Mouse (Mus musculus) CD8-positive naive resting alpha-beta T cell, adult 2 months (primary cell): ENCODE data around the gene Ugt2b38.
"Not testable (repeated sequence)": the region's sequence is repeated elsewhere in the genome, so short reads cannot be mapped to it uniquely, and the experiment has no call there.

Experiments
- DNase-seq, 2 experiments: peaks; one replicate each; pipeline ENCODE4 v3.0.0; 2022; ENCODE audit warnings: low read depth in 2 of 2, low spot score in 2 of 2

Ugt2b38 gene

GRCm38 (mm10) chr5:87424041-87424440, at the start of gene Ugt2b38:
Gene Ugt2b38 (minus strand): TSS chr5:87424203.
- not testable (repeated sequence) for DNase-seq

GRCm38 (mm10) chr5:87458810-87459209, 34.8 kb upstream of the Ugt2b38 start:
- no peak for DNase-seq

GRCm38 (mm10) chr5:87457701-87458100, 33.7 kb upstream of the Ugt2b38 start:
- no peak for DNase-seq

- no peak for DNase-seq
These were observed 32.3 kb upstream of the Ugt2b38 start for GRCm38 (mm10) chr5:87456216-87456850.

- no peak for DNase-seq
These were observed 31.5 kb upstream of the Ugt2b38 start for GRCm38 (mm10) chr5:87455519-87455918.

GRCm38 (mm10) chr5:87452514-87452913, 28.5 kb upstream of the Ugt2b38 start:
- DNase-seq: not testable (repeated sequence)

GRCm38 (mm10) chr5:87436264-87436663, 12.3 kb upstream of the Ugt2b38 start:
- no peak for DNase-seq

- no peak for DNase-seq
These were observed 1.7 kb upstream of the Ugt2b38 start for GRCm38 (mm10) chr5:87425676-87426075.

GRCm38 (mm10) chr5:87396968-87397367, 27.0 kb downstream of the Ugt2b38 start:
- DNase-seq: no peak

GRCm38 (mm10) chr5:87390818-87391217, 33.2 kb downstream of the Ugt2b38 start:
- DNase-seq: no peak

GRCm38 (mm10) chr5:87380234-87380633, 43.8 kb downstream of the Ugt2b38 start:
- no peak for DNase-seq

GRCm38 (mm10) chr5:87379825-87380224, 44.2 kb downstream of the Ugt2b38 start:
- DNase-seq: no peak

- DNase-seq: no peak
These were observed 48.1 kb downstream of the Ugt2b38 start for GRCm38 (mm10) chr5:87375874-87376383.

GRCm38 (mm10) chr5:87373502-87373863, 50.5 kb downstream of the Ugt2b38 start:
- no peak for DNase-seq

- not testable (repeated sequence) for DNase-seq
These were observed 51.1 kb downstream of the Ugt2b38 start for GRCm38 (mm10) chr5:87372788-87373501.
